Mouse (Mus musculus) liver, embryonic 11.5 days (tissue): Measurements from ENCODE around the gene Rnf2. TPM values are rescaled to one million over a fixed set of nuclear protein-coding genes. Genes with fewer than 3 reads are reported as not detected.

ENCODE experiments used
- ATAC-seq: fragments of 200-750 bp; cut with Nextera tagmentation; replicated peaks from 2 replicates; pipeline ENCODE4 v1.8.0; 2017; ENCODE audit warnings: moderate number of reproducible peaks, mild to moderate bottlenecking, moderate TSS enrichment, moderate library complexity; ENCODE audit not compliant: low FRiP score
- DNase-seq: peaks from one replicate; pipeline ENCODE4 v3.0.0-alpha.2; 2017; ENCODE audit warnings: low spot score
- H3K27ac ChIP-seq: fragments of 300-500 bp; sonication (generic); 2 replicates; pipeline ENCODE4 v1.5.1; 2014; ENCODE audit warnings: mild to moderate bottlenecking, low read depth, low read length, control low read depth
- H3K27me3 ChIP-seq: fragments of 300-500 bp; sonication (generic); replicated peaks from 2 replicates; pipeline ENCODE4 v1.6.1; 2014; ENCODE audit warnings: low read length, mixed read lengths; ENCODE audit not compliant: control insufficient read depth, insufficient read depth
- H3K36me3 ChIP-seq: fragments of 300-500 bp; sonication (generic); 2 replicates; pipeline ENCODE4 v1.6.1; 2014; ENCODE audit warnings: mild to moderate bottlenecking, low read length, moderate library complexity, mixed read lengths; ENCODE audit not compliant: control insufficient read depth, insufficient read depth
- H3K4me1 ChIP-seq: fragments of 300-500 bp; sonication (generic); replicated peaks from 2 replicates; pipeline ENCODE4 v1.6.1; 2014; ENCODE audit warnings: low read length, mixed read lengths; ENCODE audit not compliant: control insufficient read depth, insufficient read depth
- H3K4me2 ChIP-seq: fragments of 300-500 bp; sonication (generic); 2 replicates; pipeline ENCODE4 v1.6.1; 2014; ENCODE audit warnings: mild to moderate bottlenecking, control low read depth, moderate library complexity
- H3K4me3 ChIP-seq: fragments of 300-500 bp; sonication (generic); 2 replicates; pipeline ENCODE4 v1.5.1; 2014; ENCODE audit warnings: low read depth, low read length, control low read depth
- H3K9ac ChIP-seq: fragments of 300-500 bp; sonication (generic); 2 replicates; pipeline ENCODE4 v1.6.1; 2014; ENCODE audit warnings: low read depth, low read length, control low read depth
- H3K9me3 ChIP-seq: fragments of 300-500 bp; sonication (generic); 2 replicates; pipeline ENCODE4 v1.6.1; 2016; ENCODE audit warnings: low read length, inconsistent platforms, mixed read lengths; ENCODE audit not compliant: control insufficient read depth
- WGBS: fragments of 180-500 bp; shearing (Covaris S2); extraction: QIAGEN DNeasy Blood & Tissue Kit; methylation state at CpG from one replicate; pipeline ENCODE4 v1.1.7; 2014; 5-methylcytosine and 5-hydroxymethylcytosine counted together
- polyA plus RNA-seq: library from polyadenylated mRNA; unstranded; fragments of >200 nt; fragmentation: Nextera tagmentation; extraction: Ambion mirVana; gene quantifications from 2 replicates; pipeline ENCODE4 v1.2.1, GENCODE M21; 2014

Gene Rnf2
- polyA plus RNA-seq, 1 experiment from 2014 or later, result 60.3 TPM

GRCm38 (mm10) chr1:151466571-151466970, 34.2 kb downstream of the Rnf2 start:
- DNase-seq, result no peak
- Histone ChIP-seq H3K4me2 (no peak overlapping the region), H3K27me3 (no peaks in the 10 kb centered on the region), H3K36me3 (peaks cover 5% of the 10 kb centered on the region; the same call in 1 of the 2 replicates), H3K27ac (no peak overlapping the region), H3K9me3 (no peaks in the 10 kb centered on the region), H3K4me3 (no peak overlapping the region), H3K9ac (no peak overlapping the region), H3K4me1 (no peaks in the 10 kb centered on the region)
- 85% methylated on average over 4 of the region's 4 CpGs for WGBS
- 0 out of 2 replicates have a peak, but pooled peaks have one; percentile 12 for ATAC-seq

GRCm38 (mm10) chr1:151464914-151465313, 35.8 kb downstream of the Rnf2 start:
- H3K4me1 ChIP-seq, result no peaks in the 10 kb centered on the region
- no peak overlapping the region for H3K27ac ChIP-seq
- no peak overlapping the region for H3K4me3 ChIP-seq
- DNase-seq (no peak), ATAC-seq (no peak)
- H3K4me2 ChIP-seq, result no peak overlapping the region
- H3K9me3 ChIP-seq, result no peaks in the 10 kb centered on the region
- H3K9ac ChIP-seq, result no peak overlapping the region
- peaks cover 2% of the 10 kb centered on the region; the same call in 1 of the 2 replicates for H3K36me3 ChIP-seq
- 72% methylated on average over 4 of the region's 4 CpGs for WGBS
- no peaks in the 10 kb centered on the region for H3K27me3 ChIP-seq

- DNase-seq (no peak), ATAC-seq (no peak)
- H3K27ac ChIP-seq, result no peak overlapping the region
- H3K9me3 ChIP-seq, result no peaks in the 10 kb centered on the region
- H3K27me3 ChIP-seq, result no peaks in the 10 kb centered on the region
- H3K4me2 ChIP-seq, result no peak overlapping the region
- H3K4me1 ChIP-seq, result no peaks in the 10 kb centered on the region
- no peak overlapping the region for H3K9ac ChIP-seq
- WGBS, result 83% methylated on average over 9 of the region's 9 CpGs
- H3K4me3 ChIP-seq, result no peak overlapping the region
- H3K36me3 ChIP-seq, result peaks cover 10% of the 10 kb centered on the region
Observed at GRCm38 (mm10) chr1:151461265-151461664, 39.5 kb downstream of the Rnf2 start.

- Histone ChIP-seq H3K4me1 (no peaks in the 10 kb centered on the region), H3K27ac (no peak overlapping the region), H3K4me3 (no peak overlapping the region), H3K27me3 (no peaks in the 10 kb centered on the region), H3K36me3 (peaks cover 30% of the 10 kb centered on the region), H3K9me3 (no peaks in the 10 kb centered on the region), H3K9ac (no peak overlapping the region), H3K4me2 (no peak overlapping the region)
- no peak for DNase-seq
- no peak for ATAC-seq
- WGBS, result 49% methylated on average over 5 of the region's 5 CpGs
Observed at GRCm38 (mm10) chr1:151457087-151457486, 43.7 kb downstream of the Rnf2 start.

GRCm38 (mm10) chr1:151451946-151452345, 48.8 kb downstream of the Rnf2 start:
- H3K36me3 ChIP-seq, result peaks cover 33% of the 10 kb centered on the region
- no peaks in the 10 kb centered on the region for H3K9me3 ChIP-seq
- H3K4me3 ChIP-seq, result no peak overlapping the region
- H3K27me3 ChIP-seq, result no peaks in the 10 kb centered on the region
- H3K9ac ChIP-seq, result no peak overlapping the region
- H3K27ac ChIP-seq, result no peak overlapping the region
- WGBS, result 93% methylated on average over 11 of the region's 11 CpGs
- H3K4me2 ChIP-seq, result no peak overlapping the region
- DNase-seq, result no peak
- no peak for ATAC-seq
- H3K4me1 ChIP-seq, result no peaks in the 10 kb centered on the region

- no peaks in the 10 kb centered on the region for H3K9me3 ChIP-seq
- no peak overlapping the region for H3K4me3 ChIP-seq
- DNase-seq, result no peak
- WGBS, result 96% methylated on average over 1 of the region's 2 CpGs
- no peak overlapping the region for H3K4me2 ChIP-seq
- no peaks in the 10 kb centered on the region for H3K4me1 ChIP-seq
- peaks cover 41% of the 10 kb centered on the region for H3K36me3 ChIP-seq
- no peak overlapping the region for H3K27ac ChIP-seq
- H3K9ac ChIP-seq, result no peak overlapping the region
- ATAC-seq, result no peak
- H3K27me3 ChIP-seq, result no peaks in the 10 kb centered on the region
Observed at GRCm38 (mm10) chr1:151450851-151451250, 49.9 kb downstream of the Rnf2 start.

- Histone ChIP-seq H3K27me3 (no peaks in the 10 kb centered on the region), H3K9ac (no peak overlapping the region), H3K36me3 (peaks cover 46% of the 10 kb centered on the region), H3K9me3 (no peaks in the 10 kb centered on the region), H3K4me1 (no peaks in the 10 kb centered on the region), H3K4me3 (no peak overlapping the region), H3K4me2 (no peak overlapping the region), H3K27ac (no peak overlapping the region)
- DNase-seq (no peak), ATAC-seq (no peak)
- WGBS, result 93% methylated on average over 10 of the region's 10 CpGs
Observed at GRCm38 (mm10) chr1:151449866-151450265, 50.9 kb downstream of the Rnf2 start.

GRCm38 (mm10) chr1:151435431-151435830, 65.3 kb downstream of the Rnf2 start:
- H3K27ac ChIP-seq, result no peak overlapping the region
- H3K27me3 ChIP-seq, result no peaks in the 10 kb centered on the region

GRCm38 (mm10) chr1:151429316-151429715, 71.4 kb downstream of the Rnf2 start:
- peaks cover 9% of the 10 kb centered on the region for H3K4me1 ChIP-seq
- 41% methylated on average over 9 of the region's 9 CpGs for WGBS
- peak overlapping the region; percentile 80 for H3K4me2 ChIP-seq

More at GRCm38 (mm10) chr1:151435431-151435830, 65.3 kb downstream of the Rnf2 start:
- 83% methylated on average over 6 of the region's 6 CpGs for WGBS
- H3K4me2 ChIP-seq, result no peak overlapping the region
- H3K36me3 ChIP-seq, result peaks cover 20% of the 10 kb centered on the region
- no peaks in the 10 kb centered on the region for H3K9me3 ChIP-seq
- ATAC-seq, result no peak
- 0 out of 2 replicates have a peak, but pooled peaks cover 3% of the 10 kb centered on the region for H3K4me1 ChIP-seq
- no peak overlapping the region for H3K4me3 ChIP-seq
- H3K9ac ChIP-seq, result no peak overlapping the region
- DNase-seq, result no peak

More at GRCm38 (mm10) chr1:151429316-151429715, 71.4 kb downstream of the Rnf2 start:
- H3K36me3 ChIP-seq, result peaks cover 2% of the 10 kb centered on the region; the same call in 1 of the 2 replicates
- peak overlapping the region; percentile 88 for H3K27ac ChIP-seq
- peak overlapping the region; percentile 83 for H3K4me3 ChIP-seq
- ATAC-seq, result no peak
- peak overlapping the region; percentile 96 for H3K9ac ChIP-seq
- no peaks in the 10 kb centered on the region for H3K27me3 ChIP-seq
- H3K9me3 ChIP-seq, result no peaks in the 10 kb centered on the region
- no peak for DNase-seq
